Mouse (Mus musculus) urinary bladder, postnatal 25 days (tissue): ENCODE data around the gene Prdm13.

Experiments
- DNase-seq: peaks from one replicate; pipeline ENCODE4 v3.0.0; 2022; ENCODE audit warnings: low spot score

Gene Prdm13

GRCm38 (mm10) chr4:21678101-21678974 lies 7.4 kb downstream of the Prdm13 start:
- no peak for DNase-seq

DNA sequence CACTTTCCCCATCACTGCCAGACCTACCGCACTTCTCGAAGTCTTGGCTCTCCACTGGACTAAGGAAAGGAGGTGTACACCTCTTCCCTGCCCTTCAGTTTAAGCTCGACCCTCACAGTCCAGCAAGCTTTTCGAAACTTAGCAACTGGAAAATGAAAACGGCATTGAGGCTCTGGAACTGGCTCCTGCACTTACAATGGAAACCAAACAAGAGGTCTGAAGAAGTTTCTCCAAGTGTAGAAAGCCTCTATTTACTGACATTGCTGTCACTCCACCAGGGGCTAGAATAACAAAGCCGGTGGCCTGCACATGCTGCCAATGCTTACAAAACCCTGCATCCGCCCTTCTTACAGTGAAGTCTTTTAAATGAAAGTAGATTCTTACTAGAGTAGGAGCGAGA lies 11.1 kb downstream of the Prdm13 start:
- no peak for DNase-seq

GRCm38 (mm10) chr4:21674042-21674441 lies 11.7 kb downstream of the Prdm13 start:
- DNase-seq: no peak

GRCm38 (mm10) chr4:21665961-21666360 lies 19.8 kb downstream of the Prdm13 start:
- DNase-seq: no peak

DNA sequence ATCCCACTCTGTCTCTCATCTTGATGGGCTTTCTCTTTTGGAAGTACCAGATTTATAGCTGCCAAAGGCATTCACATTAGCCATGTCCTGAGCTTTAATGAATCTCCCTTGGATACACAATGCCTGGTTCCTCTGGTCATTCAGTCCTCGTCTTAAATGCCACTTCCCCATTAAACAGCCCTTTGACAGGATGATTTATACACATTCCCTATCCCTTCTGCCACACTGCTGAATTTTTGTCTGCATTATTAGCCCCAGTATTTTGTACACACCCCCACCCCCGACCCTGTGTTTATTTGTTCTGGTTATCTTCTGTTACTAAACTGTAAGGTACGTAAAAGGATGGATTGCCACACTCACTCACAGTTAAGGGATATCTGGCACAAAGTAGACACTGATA lies 27.6 kb downstream of the Prdm13 start:
- no peak for DNase-seq

DNA sequence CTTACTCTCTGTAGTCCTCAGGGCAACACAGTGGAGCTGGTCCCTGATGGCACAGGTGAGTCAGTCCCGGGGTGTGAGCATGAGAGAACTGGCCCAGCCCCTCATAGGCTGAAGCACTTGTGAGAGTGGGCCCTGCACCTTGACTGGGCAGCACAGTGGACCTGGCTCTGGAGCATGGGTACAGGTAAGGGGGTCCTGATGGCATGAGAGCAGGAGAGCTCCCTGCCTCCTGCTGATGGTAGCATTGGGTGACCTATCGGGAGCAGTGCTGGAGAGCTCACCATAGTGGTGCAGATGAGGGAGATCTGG lies 56.5 kb downstream of the Prdm13 start:
- no peak for DNase-seq

DNA sequence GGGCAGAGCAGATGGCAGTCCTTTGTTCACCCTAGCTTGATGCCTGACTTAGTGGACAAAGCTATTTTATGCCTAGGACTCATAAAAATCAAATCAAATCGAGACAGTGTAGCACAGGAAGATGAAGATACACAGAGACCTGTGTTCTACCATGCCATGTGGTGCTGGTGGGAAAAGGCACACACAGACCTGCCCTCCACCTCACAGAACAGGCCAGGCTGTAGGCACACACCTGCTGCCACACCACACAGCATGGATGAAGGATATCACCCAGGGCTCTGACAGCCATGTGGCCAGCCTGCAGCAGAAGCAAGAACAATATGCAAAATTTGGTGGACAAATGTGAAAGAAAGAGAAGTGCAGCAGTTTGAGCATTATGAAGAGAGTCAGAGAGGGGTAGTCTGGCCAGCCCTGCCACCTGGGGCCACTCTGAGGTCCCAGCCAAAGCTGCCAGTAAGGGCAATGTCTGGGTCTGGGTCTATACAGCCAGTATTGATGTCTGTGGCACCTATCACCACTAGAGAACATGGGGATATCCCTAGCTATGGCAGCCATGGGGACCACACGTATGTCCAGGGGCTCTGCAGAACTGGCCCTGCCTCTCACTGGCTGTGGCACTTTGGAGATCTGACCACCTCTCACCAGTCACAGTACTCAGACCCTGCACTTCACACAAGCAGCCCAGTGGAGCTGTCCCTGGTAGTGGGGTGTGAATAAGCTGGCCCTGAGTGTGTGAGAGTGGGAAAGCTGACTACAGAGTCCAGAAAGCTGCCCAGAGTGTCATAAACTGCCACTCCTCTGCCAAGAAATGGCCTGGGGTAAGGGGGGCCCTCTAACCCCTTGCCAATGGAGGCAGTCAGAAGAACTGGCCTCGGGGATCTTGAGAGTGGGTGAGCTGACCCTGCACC lies 57.1 kb downstream of the Prdm13 start:
- DNase-seq: no peak
